Mouse (Mus musculus) testis, adult 2 months (tissue): ENCODE results near the gene Samd13.

Experiments used
- CTCF ChIP-seq: fragments of 200-500 bp; IDR thresholded peaks from 2 replicates; pipeline ENCODE4 v1.5.1; 2012; ENCODE audit warnings: low read depth, mild to moderate bottlenecking, inconsistent platforms, low read length, moderate library complexity; ENCODE audit not compliant: control insufficient read depth, insufficient read depth, insufficient replicate concordance
- POLR2A ChIP-seq: fragments of 200-500 bp; IDR thresholded peaks from 2 replicates; pipeline ENCODE4 v1.6.1; 2012; ENCODE audit warnings: low read depth, mild to moderate bottlenecking, inconsistent platforms, low read length, moderate library complexity; ENCODE audit not compliant: control insufficient read depth

DNA sequence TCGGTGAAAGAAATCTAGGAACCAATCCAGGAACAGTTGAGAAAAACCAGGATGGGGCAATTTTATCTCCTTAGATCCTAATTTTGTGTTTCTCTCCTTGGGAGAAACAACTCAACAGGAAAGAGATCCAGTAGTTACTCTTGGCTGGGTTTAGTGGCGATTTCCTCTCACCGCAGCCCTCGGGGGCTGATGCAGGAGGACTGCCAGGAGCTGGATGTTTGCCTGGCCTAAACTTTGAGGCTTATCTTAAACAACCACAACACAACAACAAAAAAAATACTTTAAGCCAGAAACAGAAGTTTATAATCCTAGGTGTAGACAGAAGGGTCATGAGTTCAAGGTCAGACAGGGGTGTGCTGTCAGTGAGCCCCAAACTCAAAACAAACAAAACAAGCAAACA lies 73.6 kb downstream of the Samd13 start:
- TF ChIP-seq POLR2A = no peak
- TF ChIP-seq CTCF = no peak
